9 mouse cellular contexts compared by ENCODE assay signal in genomic region chr10:25371915-25372371, GRCm38 (mm10). TPM values are rescaled to one million over a fixed set of nuclear protein-coding genes. Genes with fewer than 3 reads are reported as not detected.
DNase-seq lines count a peak whose midpoint lies in the region; ATAC-seq and TF ChIP-seq lines count a peak whose summit lies in the region.
"Had no signal": no experiment of that assay in that cellular context is flagged by ENCODE, and none has a peak within 500 bp of the region (broad histone marks: within the 10 kb centered on the region; RNA-seq: fewer than 3 reads in every experiment).

No protein-coding gene starts in this region.

- no peaks in the 10 kb centered on the region for H3K27me3 ChIP-seq in heart, embryonic 15.5 days
- no peaks in the 10 kb centered on the region for H3K27me3 ChIP-seq in intestine, postnatal 0 days (replicated peaks; ENCODE audit: control insufficient read depth, insufficient read depth, low read length)

- H3K36me3 ChIP-seq in heart, embryonic 15.5 days = no peaks in the 10 kb centered on the region
- H3K36me3 ChIP-seq in intestine, postnatal 0 days (ENCODE audit: control insufficient read depth, insufficient read depth) = no peaks in the 10 kb centered on the region

- peak overlapping the region; percentile 12; the same call in 1 of the 2 replicates for H3K4me2 ChIP-seq in heart, embryonic 15.5 days
- H3K4me2 ChIP-seq in intestine, postnatal 0 days (replicated peaks; ENCODE audit: low read depth) = peak overlapping the region; percentile 17; the same call in 1 of the 2 replicates

- intact Hi-C loops in heart, postnatal 14 days (cut with DNase I) = no loop called here

- H3K9ac ChIP-seq in heart, embryonic 15.5 days = no peak overlapping the region
- H3K9ac ChIP-seq in intestine, postnatal 0 days (ENCODE audit: low read depth, low read length) = no peak overlapping the region

- ATAC-seq in heart, embryonic 15.5 days (replicated peaks; ENCODE audit: insufficient number of reproducible peaks, insufficient read depth, low FRiP score, low read depth) = no peak
- ATAC-seq in intestine, postnatal 0 days = no peak

- WGBS in heart, embryonic 15.5 days = 14% methylated on average over 3 of the region's 3 CpGs
- WGBS in intestine, postnatal 0 days = 40% methylated on average over 3 of the region's 3 CpGs

- no peaks in the 10 kb centered on the region for H3K9me3 ChIP-seq in heart, embryonic 15.5 days (replicated peaks)
- H3K9me3 ChIP-seq in intestine, postnatal 0 days (ENCODE audit: control insufficient read depth) = no peaks in the 10 kb centered on the region

- peaks cover 47% of the 10 kb centered on the region for H3K4me1 ChIP-seq in heart, embryonic 15.5 days (replicated peaks)
- peaks cover 38% of the 10 kb centered on the region for H3K4me1 ChIP-seq in bone marrow macrophage, adult 2 months (ENCODE audit: control insufficient read depth, insufficient read depth, low read length)
- H3K4me1 ChIP-seq in intestine, postnatal 0 days (replicated peaks; ENCODE audit: control insufficient read depth, insufficient read depth, low read length) = peaks cover 4% of the 10 kb centered on the region; the same call in 1 of the 2 replicates

- H3K4me3 ChIP-seq in heart, embryonic 15.5 days = no peak overlapping the region
- no peak overlapping the region for H3K4me3 ChIP-seq in bone marrow macrophage, adult 2 months (ENCODE audit: insufficient read depth, low read length)
- no peak overlapping the region for H3K4me3 ChIP-seq in intestine, postnatal 0 days (ENCODE audit: low read depth, low read length)

- H3K27ac ChIP-seq in heart, embryonic 15.5 days = peak overlapping the region; percentile 41
- H3K27ac ChIP-seq in bone marrow macrophage, adult 2 months (ENCODE audit: insufficient read depth, low read depth, low read length) = 0 out of 2 replicates have a peak overlapping the region, but pooled peaks have one; percentile 3
- no peak overlapping the region for H3K27ac ChIP-seq in intestine, postnatal 0 days (ENCODE audit: low read depth, low read length)

- no peak for TF ChIP-seq POLR2A in bone marrow macrophage, adult 2 months (IDR thresholded peaks at IDR 0.05; ENCODE audit: borderline replicate concordance, low read depth, low read length)

- TF ChIP-seq CTCF in bone marrow macrophage, adult 2 months (IDR thresholded peaks at IDR 0.05; ENCODE audit: low read depth, low read length) = no peak
- TF ChIP-seq CTCF in intestine, postnatal 0 days (IDR thresholded peaks at IDR 0.05; ENCODE audit: low read depth) = no peak

- DNase-seq in heart, postnatal 14 days = no peak
- peak; percentile 90 for DNase-seq in 3T3-L1 (ENCODE audit: low read depth, low spot score)
- DNase-seq in right cerebral cortex, postnatal 10 days (ENCODE audit: low spot score in 2 of 2) = no peak
- DNase-seq in urinary bladder, postnatal 10 days (ENCODE audit: low spot score) = no peak
- no peak for DNase-seq in kidney, adult 11 months
- DNase-seq: right cerebral cortex, postnatal 4 days had no signal

RNA-seq across cellular contexts. Expression of gene Epb41l2, which starts 12.3 kb away (rescaled TPM):
- 41.8 and 53.9 TPM in 2 replicates for polyA plus RNA-seq in heart, embryonic 15.5 days (2015; fragmentation: Nextera tagmentation; extraction: Ambion mirVana)
- 10 to 100 TPM; 66.4 to 68.5 TPM for total RNA-seq in heart, postnatal 14 days (2021)
- polyA plus RNA-seq in bone marrow macrophage, adult 2 months (2012; ENCODE audit: insufficient read depth, insufficient read length, missing spikeins) = 97.2 and 103 TPM in 2 replicates
- 13.8 and 14.7 TPM in 2 replicates for polyA plus RNA-seq in intestine, postnatal 0 days (2015; fragmentation: Nextera tagmentation; extraction: Ambion mirVana)
